Mouse (Mus musculus) myocyte (in vitro differentiated cells): ENCODE data around the gene Nfyb. TPM values are rescaled to one million over a fixed set of nuclear protein-coding genes. Genes with fewer than 3 reads are reported as not detected.

ENCODE experiments used
- H3K27me3 ChIP-seq: one replicate; pipeline ENCODE4 v1.6.1; 2011; ENCODE audit not compliant: control insufficient read depth, insufficient read depth, insufficient read length
- H3K36me3 ChIP-seq: one replicate; pipeline ENCODE4 v1.6.1; 2011; ENCODE audit not compliant: control insufficient read depth, insufficient read depth
- H3K4me2 ChIP-seq: one replicate; pipeline ENCODE4 v1.6.1; 2011; ENCODE audit warnings: low read depth, control low read depth
- H3K4me3 ChIP-seq: one replicate; pipeline ENCODE4 v1.5.1; 2011; ENCODE audit warnings: mild to moderate bottlenecking, control low read depth, moderate library complexity
- H3K79me2 ChIP-seq: one replicate; pipeline ENCODE4 v1.6.1; 2011; ENCODE audit not compliant: control insufficient read depth, insufficient read depth
- H3ac ChIP-seq: one replicate; pipeline ENCODE4 v1.6.1; 2011; ENCODE audit not compliant: control insufficient read depth, insufficient read length
- CEBPB ChIP-seq: IDR thresholded peaks from 2 replicates; pipeline ENCODE4 v1.6.1; 2011; ENCODE audit warnings: mild to moderate bottlenecking, moderate library complexity; ENCODE audit not compliant: poor library complexity, insufficient read depth, severe bottlenecking
- E2F4 ChIP-seq: IDR thresholded peaks from one replicate; pipeline ENCODE4 v1.6.1; 2011; ENCODE audit warnings: mild to moderate bottlenecking, control low read depth, moderate library complexity; ENCODE audit not compliant: insufficient read depth
- MAX ChIP-seq: IDR thresholded peaks from one replicate; pipeline ENCODE4 v1.6.1; 2011; ENCODE audit warnings: low read depth, mild to moderate bottlenecking, control low read depth
- MYOD1 ChIP-seq, 3 experiments: IDR thresholded peaks; one replicate each; pipeline ENCODE4 v1.6.1; 2011; ENCODE audit warnings: control low read depth in 2 of 3, low read depth in 2 of 3, mild to moderate bottlenecking in 2 of 3, moderate library complexity in 1 of 3; ENCODE audit not compliant: insufficient read length in 2 of 3, control insufficient read depth in 1 of 3
- MYOG ChIP-seq, 3 experiments: IDR thresholded peaks; one replicate each; pipeline ENCODE4 v1.6.1; 2011; ENCODE audit warnings: control low read depth in 2 of 3, low read depth in 2 of 3, mild to moderate bottlenecking in 2 of 3; ENCODE audit not compliant: insufficient read length in 2 of 3, control insufficient read depth in 1 of 3, insufficient read depth in 1 of 3
- POLR2A ChIP-seq: IDR thresholded peaks from one replicate; pipeline ENCODE4 v1.6.1; 2011; ENCODE audit warnings: low read depth, mild to moderate bottlenecking, control low read depth, moderate library complexity; ENCODE audit not compliant: insufficient read length
- POLR2AphosphoS2 ChIP-seq: IDR thresholded peaks from one replicate; pipeline ENCODE4 v1.6.1; 2011; ENCODE audit warnings: low read depth, control low read depth; ENCODE audit not compliant: insufficient read length
- REST ChIP-seq: IDR thresholded peaks from one replicate; pipeline ENCODE4 v1.6.1; 2011; ENCODE audit warnings: mild to moderate bottlenecking, control low read depth, moderate library complexity; ENCODE audit not compliant: insufficient read depth, insufficient read length
- SRF ChIP-seq: IDR thresholded peaks from one replicate; pipeline ENCODE4 v1.6.1; 2011; ENCODE audit warnings: low read depth; ENCODE audit not compliant: control insufficient read depth, insufficient read length
- TCF12 ChIP-seq: IDR thresholded peaks from one replicate; pipeline ENCODE4 v1.6.1; 2011; ENCODE audit warnings: mild to moderate bottlenecking, control low read depth; ENCODE audit not compliant: poor library complexity, insufficient read depth, severe bottlenecking
- TCF3 ChIP-seq: IDR thresholded peaks from one replicate; pipeline ENCODE4 v1.6.1; 2011; ENCODE audit warnings: low read depth, control low read depth; ENCODE audit not compliant: insufficient read length
- USF1 ChIP-seq: IDR thresholded peaks from one replicate; pipeline ENCODE4 v1.6.1; 2011; ENCODE audit warnings: low read depth, mild to moderate bottlenecking, control low read depth, moderate library complexity
- polyA plus RNA-seq: library from polyadenylated mRNA; unstranded; fragments of >200 nt; fragmentation: generic; extraction: Trizol; gene quantifications from one replicate; pipeline ENCODE4 v1.2.1, GENCODE M21; 2012; ENCODE audit warnings: missing spikeins

Gene Nfyb
- polyA plus RNA-seq = 7.4 TPM

DNA sequence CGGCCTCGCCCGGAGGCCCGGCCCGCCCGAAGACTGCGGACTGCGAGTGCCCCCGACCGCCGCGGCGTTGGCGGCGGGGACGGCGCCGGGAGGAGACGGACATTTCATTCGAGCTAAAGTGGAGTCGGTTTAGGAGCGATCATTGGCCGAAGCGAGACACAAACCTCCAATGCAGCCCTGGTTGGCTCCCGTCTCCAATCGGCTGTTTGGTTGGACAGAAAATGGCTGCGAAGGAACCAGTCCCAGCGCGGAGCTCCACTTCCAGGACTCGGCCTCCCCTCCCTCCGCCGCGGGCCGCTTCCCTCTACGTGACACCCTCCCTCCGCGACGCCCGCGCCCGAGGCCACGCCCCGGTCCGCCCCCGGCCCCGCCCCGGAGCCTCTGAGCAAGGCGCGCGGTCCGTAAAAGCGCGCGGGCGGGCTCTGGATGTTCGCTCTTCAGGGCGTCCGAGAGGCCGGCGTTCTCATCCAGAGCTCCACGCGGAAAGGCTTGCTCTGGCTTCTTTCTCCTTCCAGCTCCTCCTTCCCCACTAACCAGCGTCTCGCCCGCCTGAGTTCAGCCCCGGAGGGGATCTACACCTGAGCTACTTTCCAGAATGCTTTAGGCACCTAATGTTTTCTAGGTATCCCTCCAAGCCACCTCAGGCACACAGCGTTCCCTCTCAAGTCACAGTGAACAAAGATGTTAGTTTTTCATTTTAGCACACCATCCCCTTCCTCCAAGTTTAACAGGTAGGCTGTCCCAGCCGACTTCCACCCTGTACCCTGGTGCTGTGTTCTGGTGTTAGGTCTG is at the start of gene Nfyb:
Gene Nfyb (minus strand): TSS at position 305 of the 792 bp plus-strand sequence.
- peak within 1 kb of the TSS; percentile 38 for H3K4me3 ChIP-seq
- H3K36me3 ChIP-seq = peaks cover 4% of the 10 kb centered on the region
- no peaks in the 10 kb centered on the region for H3K27me3 ChIP-seq
- TF ChIP-seq MAX = no peak
- peak; percentile 49 for TF ChIP-seq E2F4
- no peak for TF ChIP-seq MYOG (IDR thresholded peaks at IDR 0.05; ENCODE audit: control insufficient read depth in 1 of 3, insufficient read depth in 1 of 3, insufficient read length in 2 of 3, low read depth in 2 of 3)
- TF ChIP-seq POLR2A = peak; percentile 82
- no peak for TF ChIP-seq CEBPB
- peak; percentile 65 for TF ChIP-seq POLR2AphosphoS2
- TF ChIP-seq SRF = peak; percentile 61
- no peak for TF ChIP-seq MYOD1 (IDR thresholded peaks at IDR 0.05; ENCODE audit: control insufficient read depth in 1 of 3, insufficient read length in 2 of 3, low read depth in 2 of 3)
- TF ChIP-seq TCF3 = no peak
- no peak for TF ChIP-seq USF1
- TF ChIP-seq REST = no peak
- TF ChIP-seq TCF12 = no peak
- peak within 1 kb of the TSS; percentile 97 for H3ac ChIP-seq
- H3K4me2 ChIP-seq = peak within 1 kb of the TSS; percentile 99
- peaks cover 41% of the 10 kb centered on the region for H3K79me2 ChIP-seq

DNA sequence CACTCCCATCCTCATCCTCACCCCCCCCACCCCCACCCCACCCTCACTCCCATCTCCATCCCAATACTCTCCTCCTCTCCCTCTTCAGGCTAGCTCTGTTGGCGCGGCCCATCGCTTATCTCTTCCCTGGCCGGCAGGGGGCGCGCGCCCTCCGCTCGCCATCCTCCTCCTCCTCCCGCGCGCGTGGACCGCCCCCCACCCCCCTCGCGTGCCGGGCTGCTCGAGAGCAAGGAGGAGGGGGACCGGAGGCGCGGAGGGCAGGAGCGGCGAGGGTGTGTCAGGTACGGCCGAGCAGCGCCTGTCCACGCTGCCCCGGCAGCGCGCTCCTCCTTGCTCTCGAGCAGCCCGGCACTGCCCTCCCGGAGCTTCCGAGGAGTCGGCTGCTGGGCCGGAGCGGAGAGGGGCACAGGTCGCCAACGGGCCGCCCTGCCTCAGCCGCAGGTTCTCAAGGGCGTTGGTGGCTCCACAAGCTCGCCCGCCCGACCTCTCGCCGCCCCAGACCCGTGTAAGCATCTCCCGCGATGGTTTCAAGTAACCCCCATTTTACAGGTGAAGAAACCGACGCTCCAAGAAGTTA is 48.0 kb upstream of the Nfyb start:
- no peaks in the 10 kb centered on the region for H3K79me2 ChIP-seq
- H3K27me3 ChIP-seq = no peaks in the 10 kb centered on the region
- peak overlapping the region; percentile 24 for H3K4me2 ChIP-seq
- H3K4me3 ChIP-seq = no peak overlapping the region
- H3K36me3 ChIP-seq = no peaks in the 10 kb centered on the region
- no peak overlapping the region for H3ac ChIP-seq
- TF ChIP-seq E2F4 (no peak), CEBPB (no peak), TCF3 (no peak), POLR2A (no peak), MYOD1 (IDR thresholded peaks at IDR 0.05; ENCODE audit: control insufficient read depth in 1 of 3, insufficient read length in 2 of 3, low read depth in 2 of 3) (no peak), POLR2AphosphoS2 (no peak)

DNA sequence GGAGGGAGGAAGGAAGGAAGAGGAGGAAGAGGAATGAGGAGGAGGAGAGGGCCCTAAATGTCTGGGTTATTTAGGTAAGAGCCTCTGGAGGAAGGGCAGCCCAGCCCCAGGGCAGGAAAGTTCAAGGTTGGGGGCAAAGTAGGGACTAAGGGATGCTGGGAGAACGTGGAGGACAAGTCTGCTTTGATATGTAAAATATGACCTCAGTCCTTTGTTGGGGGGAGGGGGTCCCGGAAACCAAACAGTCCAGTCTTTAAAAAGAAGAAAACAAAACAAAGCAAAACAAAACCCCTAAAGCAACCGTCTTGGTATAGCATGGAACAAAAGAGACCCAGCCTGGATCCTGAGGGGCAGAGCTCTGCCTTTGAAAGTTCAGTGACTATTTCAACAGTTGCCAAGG is 45.4 kb upstream of the Nfyb start:
- TF ChIP-seq POLR2A = no peak
- TF ChIP-seq SRF = no peak
- TF ChIP-seq TCF12 = no peak
- no peak for TF ChIP-seq TCF3
- no peak for TF ChIP-seq E2F4
- TF ChIP-seq MYOG (IDR thresholded peaks at IDR 0.05; ENCODE audit: control insufficient read depth in 1 of 3, insufficient read depth in 1 of 3, insufficient read length in 2 of 3, low read depth in 2 of 3) = no peak
- no peak for TF ChIP-seq MYOD1 (IDR thresholded peaks at IDR 0.05; ENCODE audit: control insufficient read depth in 1 of 3, insufficient read length in 2 of 3, low read depth in 2 of 3)
- TF ChIP-seq USF1 = no peak
- no peak for TF ChIP-seq MAX
- no peak for TF ChIP-seq REST
- TF ChIP-seq CEBPB = no peak
- no peak for TF ChIP-seq POLR2AphosphoS2
- H3K27me3 ChIP-seq = no peaks in the 10 kb centered on the region
- H3K4me3 ChIP-seq = no peak overlapping the region
- H3K79me2 ChIP-seq = no peaks in the 10 kb centered on the region
- no peak overlapping the region for H3ac ChIP-seq
- no peaks in the 10 kb centered on the region for H3K36me3 ChIP-seq
- H3K4me2 ChIP-seq = no peak overlapping the region

DNA sequence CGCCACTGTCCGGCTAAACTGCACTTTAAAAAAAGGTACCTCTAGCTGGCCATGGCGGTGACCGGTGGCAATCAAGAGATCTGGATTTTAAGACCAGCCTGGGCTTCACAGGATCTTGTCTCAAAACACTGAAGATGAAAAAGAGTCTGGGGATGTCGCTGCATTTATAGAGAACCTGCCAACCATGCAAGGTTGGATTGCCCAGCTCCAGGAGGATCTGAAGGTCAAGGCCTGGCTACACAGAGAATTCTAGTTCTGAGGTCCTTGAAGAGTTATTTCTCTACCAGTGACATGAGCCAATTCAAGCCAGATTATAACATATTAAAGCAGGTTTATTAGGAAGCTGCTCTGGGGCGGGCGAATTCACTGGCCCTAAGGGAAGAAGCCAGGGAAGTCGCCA is 44.9 kb upstream of the Nfyb start:
- TF ChIP-seq SRF (no peak), CEBPB (no peak), TCF3 (no peak), REST (no peak), MYOD1 (IDR thresholded peaks at IDR 0.05; ENCODE audit: control insufficient read depth in 1 of 3, insufficient read length in 2 of 3, low read depth in 2 of 3) (no peak)

DNA sequence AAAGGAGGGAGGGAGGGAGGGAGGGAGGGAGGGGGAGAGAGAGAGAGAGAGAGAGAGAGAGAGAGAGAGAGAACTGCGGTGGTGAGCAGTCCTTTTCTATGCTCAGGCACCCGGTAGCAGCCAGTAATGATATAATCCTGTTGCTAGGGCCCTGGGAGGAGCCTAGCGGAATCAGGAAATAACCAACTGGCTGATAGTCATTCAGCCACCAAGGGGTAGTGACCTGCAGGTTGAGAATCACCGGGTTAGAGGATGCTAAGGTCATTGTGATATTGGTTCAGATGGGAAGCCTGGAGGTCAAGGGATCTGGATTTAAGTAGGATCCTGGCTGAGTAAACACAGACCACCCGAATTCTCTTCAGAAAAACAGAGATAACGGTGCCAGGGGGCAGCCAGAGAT is 44.2 kb upstream of the Nfyb start:
- no peak overlapping the region for H3K4me3 ChIP-seq
- H3K79me2 ChIP-seq = no peaks in the 10 kb centered on the region
- H3K36me3 ChIP-seq = no peaks in the 10 kb centered on the region
- no peak overlapping the region for H3K4me2 ChIP-seq
- no peaks in the 10 kb centered on the region for H3K27me3 ChIP-seq
- no peak overlapping the region for H3ac ChIP-seq
- TF ChIP-seq E2F4 (no peak), SRF (no peak), REST (no peak), POLR2AphosphoS2 (no peak)

More for the DNA sequence above, 44.9 kb upstream of the Nfyb start:
- H3K27me3 ChIP-seq = no peaks in the 10 kb centered on the region
- no peak overlapping the region for H3K4me2 ChIP-seq
- no peaks in the 10 kb centered on the region for H3K36me3 ChIP-seq
- no peak overlapping the region for H3K4me3 ChIP-seq
- H3ac ChIP-seq = no peak overlapping the region
- no peaks in the 10 kb centered on the region for H3K79me2 ChIP-seq
